Mouse (Mus musculus) R1 (cell line): ENCODE measurements at regions not wholly inside any gene's neighbourhood (a gene's known extent, or its start where the extent isn't known, plus 50 kb on each side); places are given as distances from the start of the nearest gene placed in this dataset.

ENCODE experiments used
- DNase-seq: peaks from one replicate; pipeline ENCODE4 v3.0.0-alpha.2; 2018; ENCODE audit warnings: low read depth, low spot score

- no peak for DNase-seq
Measured at GRCm38 (mm10) chr9:61044983-61045382, 250.6 kb downstream of the Uaca start.

DNA sequence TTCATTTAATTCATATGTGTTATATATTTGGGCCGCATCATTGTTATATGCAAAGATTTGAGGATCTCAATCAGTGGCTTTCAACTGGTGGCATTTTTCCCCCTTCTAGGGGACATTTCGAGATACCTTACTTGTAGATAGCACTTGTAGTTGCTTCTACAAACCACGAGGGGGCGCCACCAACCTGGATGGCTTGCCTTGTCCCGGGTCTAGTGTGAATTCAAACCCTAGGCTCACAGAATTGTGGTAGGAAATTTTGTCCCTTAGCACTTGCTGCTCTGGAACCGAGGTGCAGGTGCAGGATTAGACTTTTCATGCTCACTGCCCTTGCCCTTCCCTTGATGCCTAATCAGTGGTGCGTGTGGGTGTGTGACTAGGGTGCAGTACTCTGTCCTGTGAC lies 252.2 kb downstream of the Uaca start:
- peak; percentile 77 for DNase-seq

- DNase-seq: no peak
Measured at GRCm38 (mm10) chr9:61047289-61047688, 252.9 kb downstream of the Uaca start.

GRCm38 (mm10) chr9:61048576-61048975 lies 254.2 kb downstream of the Uaca start:
- DNase-seq: no peak

DNA sequence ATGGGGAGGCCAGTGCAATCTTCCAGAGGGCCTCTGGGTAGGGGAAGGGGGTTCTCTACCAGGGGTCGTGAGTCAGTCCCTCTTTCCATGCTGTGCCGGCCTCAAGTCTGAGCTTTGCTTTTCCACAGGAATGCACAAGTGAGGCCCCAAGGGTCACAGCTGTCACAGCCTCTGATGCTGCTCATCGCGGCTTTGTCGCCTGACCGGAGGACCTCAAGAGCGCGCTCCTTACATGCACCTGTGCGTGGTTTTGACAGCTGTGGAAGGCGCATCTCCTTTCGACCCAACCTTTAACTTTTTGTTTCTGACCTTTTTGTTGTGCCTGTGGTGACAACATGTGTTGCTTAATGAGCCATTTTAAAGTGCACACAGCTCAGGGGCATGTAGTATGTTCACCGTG lies 258.3 kb downstream of the Uaca start:
- DNase-seq: peak; percentile 3

- no peak for DNase-seq
Measured at GRCm38 (mm10) chr9:61054427-61054826, 260.1 kb downstream of the Uaca start.

GRCm38 (mm10) chr9:61055392-61055791 lies 261.1 kb downstream of the Uaca start:
- no peak for DNase-seq

- DNase-seq: no peak
Measured at GRCm38 (mm10) chr9:61055928-61056730, 261.8 kb downstream of the Uaca start.

DNA sequence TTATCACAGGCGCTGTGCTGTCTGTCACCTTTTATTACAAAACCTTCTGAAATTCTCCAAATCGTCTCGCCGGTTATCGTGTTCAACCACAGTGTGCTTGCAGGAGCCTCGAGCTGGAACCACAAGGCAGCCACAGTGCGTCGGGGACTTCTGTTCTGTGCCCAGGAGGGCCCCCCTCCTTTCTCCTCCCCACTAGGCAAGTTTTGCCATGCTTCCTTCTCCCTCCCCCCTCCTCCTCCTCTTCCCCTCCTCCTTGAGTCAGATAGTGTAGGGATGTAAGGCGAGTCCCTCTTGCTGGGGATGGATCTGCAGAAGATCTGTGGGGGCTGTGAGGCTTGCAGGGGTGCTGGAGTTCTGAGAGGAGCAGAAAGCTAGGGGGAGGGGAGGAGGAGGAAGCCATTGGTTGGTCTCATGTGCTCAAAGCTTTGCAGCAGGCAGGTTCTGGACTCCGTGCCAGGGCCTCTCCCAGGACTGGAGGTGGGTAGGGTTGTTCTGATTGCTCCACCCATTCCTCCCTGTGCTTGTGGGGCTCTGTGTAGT lies 262.5 kb downstream of the Uaca start:
- DNase-seq: no peak

- no peak for DNase-seq
Measured at GRCm38 (mm10) chr9:61059225-61059624, 264.9 kb downstream of the Uaca start.

- DNase-seq: no peak
Measured at GRCm38 (mm10) chr9:61060958-61061357, 266.6 kb downstream of the Uaca start.

GRCm38 (mm10) chr9:61064714-61065305 lies 270.5 kb downstream of the Uaca start:
- DNase-seq: no peak

DNA sequence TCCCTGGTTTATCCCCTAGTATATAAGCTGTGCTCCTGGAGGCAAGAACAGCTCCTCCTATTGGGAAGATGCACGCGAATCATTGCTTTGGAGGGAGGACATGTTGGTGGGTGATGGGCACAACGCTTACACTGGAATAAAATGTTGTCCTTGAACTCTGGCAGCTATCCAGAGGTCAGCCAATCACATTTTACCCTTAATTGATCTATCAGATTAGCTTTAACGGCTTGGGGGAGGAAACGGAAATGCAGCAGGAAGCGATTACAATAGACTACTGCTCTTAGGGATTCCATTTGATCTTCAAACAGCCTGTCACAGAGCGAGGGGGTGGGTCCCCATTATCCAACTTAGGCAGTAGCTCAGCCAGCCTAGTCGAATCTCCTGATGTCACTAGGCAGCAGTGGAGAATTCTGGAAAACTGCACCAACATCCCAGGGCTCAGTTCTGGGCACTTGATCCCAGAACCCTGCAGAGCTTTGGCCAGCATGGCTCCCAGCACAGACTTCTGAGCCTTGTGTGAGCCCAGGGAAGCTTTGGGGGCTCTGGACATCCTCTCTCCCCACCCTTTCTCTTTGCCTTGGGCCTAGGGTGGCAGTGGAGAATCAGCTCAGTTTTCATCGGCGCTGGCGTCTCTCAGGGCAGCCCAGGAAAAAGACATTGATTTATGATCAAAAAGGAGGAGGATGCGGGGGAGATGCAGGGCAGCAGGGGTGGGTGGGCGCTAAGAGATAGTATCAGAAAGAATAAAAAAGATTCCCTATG lies 275.4 kb downstream of the Uaca start:
- peak; percentile 94 for DNase-seq

- DNase-seq: no peak
Measured at GRCm38 (mm10) chr9:61070315-61070707, 276.0 kb downstream of the Uaca start.

- DNase-seq: no peak
Measured at GRCm38 (mm10) chr9:61070861-61071260, 276.5 kb downstream of the Uaca start.

DNA sequence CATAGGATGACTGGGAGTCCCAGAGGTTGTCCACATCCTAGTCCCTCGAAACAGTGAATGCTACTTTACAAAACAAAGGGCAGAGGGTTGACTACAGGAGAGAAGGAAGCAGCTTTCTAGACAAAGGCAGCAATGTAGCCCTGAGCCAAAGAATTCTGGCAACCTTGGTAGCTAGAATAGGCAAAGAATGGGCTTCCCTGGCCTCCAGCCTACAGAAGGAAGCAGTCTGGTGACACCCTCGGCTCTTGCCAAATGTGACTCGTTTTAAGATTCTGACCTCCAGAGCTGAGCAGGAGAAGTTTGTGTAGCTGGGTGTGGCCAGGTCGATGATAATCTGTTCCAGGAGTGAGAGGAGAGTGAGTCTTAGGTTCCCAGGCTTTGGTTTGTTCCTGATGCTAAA lies 279.1 kb downstream of the Uaca start:
- peak; percentile 86 for DNase-seq

DNA sequence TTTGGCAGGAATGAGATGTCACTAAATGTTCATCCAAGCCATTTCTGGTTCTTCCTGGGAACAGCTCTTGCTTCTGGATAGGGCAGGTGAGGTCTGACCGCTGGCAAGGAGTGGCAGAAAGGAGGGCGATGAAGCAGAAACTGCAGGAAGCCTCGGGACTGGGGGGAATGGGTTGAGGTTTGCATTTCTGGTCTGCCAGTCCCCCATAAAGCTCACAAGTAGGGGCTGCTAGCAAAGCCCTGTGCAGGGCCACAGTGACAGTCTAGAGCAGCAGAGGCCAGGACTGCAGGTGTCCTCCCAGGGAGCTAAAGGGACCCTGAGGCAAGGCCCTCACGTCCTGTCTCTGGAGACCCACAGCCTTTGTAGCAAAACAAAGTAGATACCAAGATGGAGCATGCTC lies 280.7 kb downstream of the Uaca start:
- no peak for DNase-seq

- DNase-seq: peak; percentile 41
Measured at GRCm38 (mm10) chr9:61077181-61077580, 282.8 kb downstream of the Uaca start.

DNA sequence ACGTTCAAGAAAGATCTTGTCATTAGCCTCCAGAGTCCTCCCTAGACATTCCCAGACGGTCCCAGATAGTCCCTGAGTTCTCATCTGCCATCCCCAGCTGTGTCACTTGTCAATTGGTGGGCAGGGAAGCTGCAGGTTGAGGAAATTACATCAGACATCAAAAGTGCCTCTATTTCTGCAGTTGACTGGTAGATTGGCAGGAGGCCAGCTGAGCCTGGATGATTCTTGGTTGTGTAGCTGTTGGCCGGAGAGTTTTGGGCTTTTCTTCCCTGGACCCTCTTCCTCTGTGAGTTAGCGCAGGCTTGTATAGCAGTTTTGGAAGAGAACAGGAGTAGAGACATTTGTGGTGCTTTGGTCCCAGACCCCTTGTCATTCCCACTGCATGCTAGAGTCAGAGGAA lies 283.5 kb downstream of the Uaca start:
- DNase-seq: no peak

GRCm38 (mm10) chr9:61081474-61082021 lies 287.2 kb downstream of the Uaca start:
- no peak for DNase-seq

- DNase-seq: no peak
Measured at GRCm38 (mm10) chr9:61084655-61085230, 287.4 kb upstream of the Tle3 start.

- DNase-seq: no peak
Measured at GRCm38 (mm10) chr9:61087035-61087434, 285.1 kb upstream of the Tle3 start.
